Mouse (Mus musculus) cerebellum, adult 11-12 months (tissue): Measurements from ENCODE around the gene Ppp1r37.

ENCODE experiments used
- DNase-seq: peaks from one replicate; pipeline ENCODE4 v3.0.0; 2022

Gene Ppp1r37

DNA sequence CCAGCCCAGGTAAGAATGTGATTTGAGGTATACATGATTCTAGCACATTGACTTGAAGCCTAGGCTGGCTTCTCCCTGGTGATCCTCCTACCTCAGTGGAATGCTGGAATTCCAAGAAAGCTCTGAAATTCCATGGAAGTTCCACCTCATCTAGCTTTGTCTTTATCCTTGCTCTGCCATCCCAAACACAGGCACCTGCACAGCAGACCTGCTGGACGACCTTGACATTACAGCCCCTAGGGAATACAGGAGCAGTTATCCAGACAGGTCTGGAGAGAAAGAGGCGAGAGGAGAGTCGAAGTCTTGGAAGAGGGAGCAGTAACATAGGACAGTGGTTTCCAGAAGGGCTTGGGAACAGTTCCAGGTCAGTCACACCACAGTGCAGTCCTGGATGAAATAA lies 6.8 kb upstream of the Ppp1r37 start:
- DNase-seq: no peak

- no peak for DNase-seq
Observed at GRCm38 (mm10) chr7:19567426-19567825, 4.5 kb upstream of the Ppp1r37 start.

- no peak for DNase-seq
Observed at GRCm38 (mm10) chr7:19565803-19566202, 2.9 kb upstream of the Ppp1r37 start.

- peak; percentile 36 for DNase-seq
Observed at GRCm38 (mm10) chr7:19564455-19564854, 1.6 kb upstream of the Ppp1r37 start.

DNA sequence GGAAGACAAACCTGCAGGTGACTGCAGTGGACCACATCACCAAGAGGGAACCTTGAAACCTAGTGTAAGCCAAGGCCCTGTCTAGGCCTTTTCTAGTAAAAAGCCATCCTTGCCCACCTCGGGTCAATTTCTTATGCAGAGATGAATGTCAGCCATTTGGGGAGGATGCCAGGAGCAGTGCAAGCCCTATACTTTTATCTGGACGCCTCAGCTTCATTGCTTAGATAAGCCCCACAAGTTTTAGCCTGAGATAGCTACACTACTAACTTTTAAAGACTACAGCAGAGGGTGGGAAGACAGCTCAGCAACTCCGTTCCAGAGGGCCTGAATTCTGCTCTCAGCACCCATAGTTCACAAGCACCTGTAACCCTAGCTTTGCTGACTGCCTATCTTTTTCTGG lies 1.0 kb upstream of the Ppp1r37 start:
- peak; percentile 42 for DNase-seq

GRCm38 (mm10) chr7:19561765-19562642 lies 872 bp downstream of the Ppp1r37 start:
- DNase-seq: peak; percentile 86

- peak; percentile 65 for DNase-seq
Observed at GRCm38 (mm10) chr7:19561431-19561764, 1.5 kb downstream of the Ppp1r37 start.

DNA sequence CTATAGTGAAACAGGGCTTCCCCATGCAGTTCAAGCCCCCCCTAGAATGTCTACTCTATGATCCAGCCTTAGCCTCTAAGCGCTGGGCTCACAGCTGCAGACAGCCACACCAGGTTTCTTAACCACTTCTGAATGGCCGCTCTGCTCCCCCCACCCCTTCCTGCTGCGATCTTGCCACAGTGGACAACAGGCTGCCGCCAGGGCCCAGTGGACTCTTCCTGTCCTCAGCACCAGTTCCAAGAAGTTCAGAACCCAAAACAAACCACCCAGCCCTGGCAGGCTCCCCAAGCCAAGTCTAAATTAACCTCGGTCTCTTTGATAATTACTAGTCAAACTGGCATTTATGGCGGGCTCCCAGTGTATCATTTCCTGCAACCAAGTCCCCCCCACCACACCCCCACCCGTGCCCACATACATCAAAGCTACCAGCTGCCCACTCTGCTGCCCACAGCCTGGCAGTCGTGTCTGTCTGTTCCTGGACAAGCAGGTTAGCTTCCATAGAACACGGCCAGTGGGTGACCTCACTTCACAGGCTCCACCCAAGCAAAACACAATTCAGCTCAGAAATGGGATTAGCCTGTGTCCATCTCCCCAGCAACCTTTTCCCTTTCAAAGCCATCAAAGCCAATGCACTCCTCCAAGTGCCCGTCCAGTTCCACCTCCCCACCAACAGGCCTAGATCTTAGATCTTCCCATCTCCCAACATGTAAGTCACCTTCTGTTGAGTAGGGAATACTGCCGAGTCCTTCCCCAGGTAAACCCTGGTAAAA lies 2.2 kb downstream of the Ppp1r37 start:
- DNase-seq: peak; percentile 54

GRCm38 (mm10) chr7:19558965-19559364 lies 3.9 kb downstream of the Ppp1r37 start:
- DNase-seq: no peak

DNA sequence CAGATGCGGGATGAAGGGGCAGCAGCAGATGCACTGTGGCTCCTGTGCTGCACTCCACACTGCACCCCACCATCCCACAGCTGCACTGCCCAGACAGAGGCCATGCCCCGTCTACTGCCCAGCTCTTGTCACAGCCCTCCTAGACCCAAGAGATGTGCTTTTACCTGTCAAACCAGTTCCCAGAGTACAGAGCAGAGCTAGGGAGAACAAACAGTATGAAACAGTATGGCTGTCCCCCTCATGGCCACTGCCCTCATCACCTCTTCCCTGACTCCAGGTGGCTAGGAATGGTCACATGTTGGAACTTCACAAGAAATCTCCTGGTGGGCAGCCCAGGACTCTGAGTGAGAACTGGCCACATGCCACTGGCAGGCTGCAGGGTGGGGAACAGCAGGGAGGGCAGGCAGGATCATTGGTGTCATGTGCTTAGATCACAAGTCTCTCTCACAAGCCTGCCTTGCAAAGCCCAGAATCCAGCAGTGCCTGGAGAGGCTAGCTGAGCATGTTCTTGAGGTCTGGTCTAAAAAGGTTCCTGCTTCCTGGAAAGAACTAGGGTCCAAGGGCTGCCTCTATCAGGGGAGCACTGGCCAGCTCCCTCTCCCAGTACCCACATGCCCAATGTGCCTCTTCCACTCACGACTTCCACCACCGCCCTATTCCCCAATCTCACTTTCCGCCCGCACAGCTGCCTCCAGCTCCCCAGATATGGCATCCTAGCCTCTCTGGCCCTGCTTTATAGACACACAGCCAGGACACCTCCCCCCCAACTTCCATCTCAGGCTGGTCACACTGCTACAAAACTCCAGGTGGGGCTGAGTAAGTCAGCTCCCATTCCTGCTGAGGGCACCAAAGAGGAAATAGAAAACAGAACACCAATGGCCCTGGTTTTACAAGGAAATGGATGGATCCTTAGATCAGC lies 4.6 kb downstream of the Ppp1r37 start:
- peak; percentile 31 for DNase-seq

DNA sequence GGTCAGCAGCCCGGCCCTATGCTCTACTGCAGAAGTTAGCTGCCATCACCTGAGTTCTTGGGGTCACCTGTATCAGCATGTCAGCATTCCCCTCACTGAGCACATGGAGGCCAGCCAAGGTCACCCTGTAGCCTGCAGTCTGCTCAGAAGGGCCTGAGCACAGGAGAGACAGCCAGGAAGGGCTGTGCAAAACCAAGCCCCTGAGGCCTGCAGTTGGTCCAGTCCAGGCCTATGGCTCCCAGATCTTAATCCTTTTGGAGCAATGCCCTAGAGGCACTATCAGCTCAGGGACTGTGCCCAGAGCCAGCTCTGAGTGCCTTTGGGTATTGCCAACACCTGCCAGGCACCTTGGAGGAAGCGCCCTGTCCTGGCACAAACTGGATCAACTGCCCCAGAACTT lies 5.8 kb downstream of the Ppp1r37 start:
- peak; percentile 60 for DNase-seq

GRCm38 (mm10) chr7:19554168-19554567 lies 8.7 kb downstream of the Ppp1r37 start:
- no peak for DNase-seq

- DNase-seq: no peak
Observed at GRCm38 (mm10) chr7:19552443-19552842, 10.4 kb downstream of the Ppp1r37 start.

- no peak for DNase-seq
Observed at GRCm38 (mm10) chr7:19551634-19552033, 11.2 kb downstream of the Ppp1r37 start.

- no peak for DNase-seq
Observed at GRCm38 (mm10) chr7:19549394-19549793, 13.5 kb downstream of the Ppp1r37 start.

GRCm38 (mm10) chr7:19547344-19547969 lies 15.4 kb downstream of the Ppp1r37 start:
- DNase-seq: no peak

DNA sequence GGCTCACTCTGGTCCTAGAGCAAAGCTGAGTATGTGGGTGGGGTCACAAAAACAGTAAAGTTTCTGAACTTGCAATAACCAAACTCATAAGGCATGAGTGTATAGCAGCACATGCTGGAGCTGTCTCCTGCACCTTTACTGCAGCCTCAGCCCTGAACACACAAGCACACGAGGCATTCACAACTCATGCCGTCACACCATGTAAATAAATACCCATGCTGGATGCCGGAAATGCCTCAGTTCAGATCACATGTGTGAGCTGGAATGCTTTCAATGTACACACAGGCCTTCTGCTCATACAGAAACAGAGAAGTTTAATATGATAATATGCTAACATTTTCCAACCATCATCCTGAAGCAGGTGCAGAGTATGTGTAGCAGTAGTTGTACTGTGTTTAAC lies 16.9 kb downstream of the Ppp1r37 start:
- DNase-seq: no peak

DNA sequence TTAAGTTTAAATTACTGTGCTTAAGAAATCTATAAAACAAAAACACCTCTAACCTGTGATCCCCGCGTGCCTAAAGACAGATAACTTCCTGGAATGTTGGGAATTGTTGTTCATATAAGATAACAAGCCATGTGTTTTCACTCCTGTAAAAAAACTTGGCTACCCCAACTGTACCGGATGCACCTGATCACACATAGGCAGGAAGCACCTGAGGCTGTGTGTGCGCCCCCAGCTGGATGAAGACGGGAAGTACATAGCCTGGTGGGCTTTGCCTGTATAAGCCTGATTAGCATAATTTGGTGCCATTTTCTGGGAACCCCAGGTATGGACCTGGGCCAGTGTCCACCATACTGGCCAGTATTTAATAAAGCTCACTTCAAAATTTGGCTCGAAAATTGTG lies 19.3 kb downstream of the Ppp1r37 start:
- DNase-seq: no peak

- peak; percentile 82 for DNase-seq
Observed at GRCm38 (mm10) chr7:19542155-19542691, 20.7 kb downstream of the Ppp1r37 start.

DNA sequence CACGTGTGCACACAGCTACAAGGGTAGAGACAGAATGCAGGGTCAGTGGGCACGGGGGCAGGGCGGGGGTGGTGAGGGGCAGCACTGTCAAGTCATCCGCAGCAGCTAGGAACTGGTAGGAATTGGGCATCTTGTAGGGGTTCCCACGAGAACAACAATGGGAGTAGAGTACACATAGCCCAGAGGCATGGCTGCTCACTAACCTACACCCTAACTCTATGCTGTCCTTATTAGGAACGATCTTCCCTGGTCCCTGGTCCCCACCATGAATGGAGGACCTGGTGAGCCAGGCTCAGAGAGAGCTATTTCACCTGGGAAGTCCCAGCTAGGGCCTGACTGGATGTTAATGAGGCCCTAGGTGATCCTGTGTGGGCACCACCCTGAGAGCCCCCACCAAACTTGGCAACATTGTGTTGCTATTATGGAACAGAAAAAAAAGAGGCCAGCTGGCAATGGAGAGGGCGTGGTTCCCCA lies 21.2 kb downstream of the Ppp1r37 start:
- no peak for DNase-seq

DNA sequence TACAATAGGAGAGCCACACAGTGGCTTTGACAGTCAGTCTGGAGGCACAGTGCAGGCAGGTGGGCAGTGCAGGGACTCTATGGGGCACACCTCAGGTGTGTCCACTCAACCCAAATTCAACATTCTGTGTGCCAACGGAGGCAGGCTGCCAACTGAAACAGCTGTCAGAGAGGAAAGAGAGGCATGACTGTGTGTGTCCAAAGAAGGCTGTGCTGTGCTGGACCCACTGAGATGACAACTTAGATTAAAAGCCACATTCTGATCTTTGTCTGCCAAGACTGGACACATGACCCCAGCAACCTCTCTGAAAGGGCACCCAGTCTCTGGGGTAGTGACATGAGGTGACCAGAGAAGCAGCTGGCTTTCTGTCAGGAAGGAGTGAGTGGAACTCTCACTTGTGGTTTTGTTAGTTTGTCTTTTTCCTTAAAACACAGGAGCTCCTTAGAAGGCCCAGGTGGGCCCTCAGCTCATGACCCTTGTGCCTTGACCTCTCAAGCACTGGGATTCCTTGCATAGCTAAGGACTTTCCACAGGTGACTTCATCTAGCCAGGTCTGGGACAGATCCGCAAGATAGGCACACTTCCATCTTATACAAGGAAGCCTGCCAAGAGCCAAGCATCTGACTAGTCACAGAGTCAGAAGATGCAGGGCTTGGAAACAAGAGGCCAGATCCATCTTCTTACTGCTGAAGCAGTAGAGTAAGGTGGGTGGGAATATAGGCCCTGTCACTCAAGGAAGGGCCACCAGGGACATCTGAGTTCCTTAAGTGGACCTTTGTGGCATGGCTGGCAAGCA lies 21.9 kb downstream of the Ppp1r37 start:
- peak; percentile 59 for DNase-seq
